Mouse (Mus musculus): Measurements from ENCODE around the gene Uqcrfs1. TPM values are rescaled to one million over a fixed set of nuclear protein-coding genes. Genes with fewer than 3 reads are reported as not detected.

The Uqcrfs1 gene
- total and polyA plus RNA-seq, 2 experiments from 2014 or later, result 1,049 to 1,491 TPM

GRCm38 (mm10) chr13:30523971-30524370, 21.2 kb downstream of the Uqcrfs1 start:
- ATAC-seq (ENCODE audit: insufficient read depth, low read depth) (no peak), DNase-seq (ENCODE audit: low spot score) (peak; percentile 32)
- Histone ChIP-seq H3K4me3 (ENCODE audit: low read depth, low read length) (no peak overlapping the region), H3K9me3 (replicated peaks; ENCODE audit: control insufficient read depth, low read length) (no peaks in the 10 kb centered on the region), H3K27ac (ENCODE audit: low read depth) (no peak overlapping the region), H3K9ac (replicated peaks; ENCODE audit: low read depth, low read length) (no peak overlapping the region), H3K27me3 (ENCODE audit: control insufficient read depth, insufficient read depth, low read length) (no peaks in the 10 kb centered on the region), H3K4me2 (ENCODE audit: low read depth, low read length) (no peak overlapping the region), H3K4me1 (ENCODE audit: control insufficient read depth, insufficient read depth) (no peaks in the 10 kb centered on the region), H3K36me3 (replicated peaks; ENCODE audit: control insufficient read depth, insufficient read depth, low read length) (no peaks in the 10 kb centered on the region)
- WGBS, result 54% methylated on average over 9 of the region's 9 CpGs
- TF ChIP-seq CTCF (IDR thresholded peaks at IDR 0.05; ENCODE audit: low read depth) (no peak), EP300 (IDR thresholded peaks at IDR 0.05; ENCODE audit: low read depth) (no peak)

GRCm38 (mm10) chr13:30523246-30523891, 21.8 kb downstream of the Uqcrfs1 start:
- Histone ChIP-seq H3K36me3 (replicated peaks; ENCODE audit: control insufficient read depth, insufficient read depth, low read length) (no peaks in the 10 kb centered on the region), H3K4me2 (ENCODE audit: low read depth, low read length) (no peak overlapping the region), H3K27me3 (ENCODE audit: control insufficient read depth, insufficient read depth, low read length) (no peaks in the 10 kb centered on the region), H3K4me3 (ENCODE audit: low read depth, low read length) (no peak overlapping the region), H3K27ac (ENCODE audit: low read depth) (no peak overlapping the region), H3K4me1 (ENCODE audit: control insufficient read depth, insufficient read depth) (no peaks in the 10 kb centered on the region), H3K9me3 (replicated peaks; ENCODE audit: control insufficient read depth, low read length) (no peaks in the 10 kb centered on the region), H3K9ac (replicated peaks; ENCODE audit: low read depth, low read length) (no peak overlapping the region)
- 87% methylated on average over 5 of the region's 5 CpGs for WGBS
- ATAC-seq (ENCODE audit: insufficient read depth, low read depth), result no peak
- TF ChIP-seq EP300 (IDR thresholded peaks at IDR 0.05; ENCODE audit: low read depth) (no peak), CTCF (IDR thresholded peaks at IDR 0.05; ENCODE audit: low read depth) (no peak)
- DNase-seq (ENCODE audit: low spot score), result no peak

GRCm38 (mm10) chr13:30521282-30521902, 23.8 kb downstream of the Uqcrfs1 start:
- Histone ChIP-seq H3K9me3 (replicated peaks; ENCODE audit: control insufficient read depth, low read length) (no peaks in the 10 kb centered on the region), H3K4me2 (ENCODE audit: low read depth, low read length) (peak overlapping the region; percentile 60), H3K36me3 (replicated peaks; ENCODE audit: control insufficient read depth, insufficient read depth, low read length) (no peaks in the 10 kb centered on the region), H3K4me1 (ENCODE audit: control insufficient read depth, insufficient read depth) (no peaks in the 10 kb centered on the region), H3K27ac (ENCODE audit: low read depth) (no peak overlapping the region), H3K9ac (replicated peaks; ENCODE audit: low read depth, low read length) (0 out of 2 replicates have a peak overlapping the region, but pooled peaks have one; percentile 29), H3K27me3 (ENCODE audit: control insufficient read depth, insufficient read depth, low read length) (no peaks in the 10 kb centered on the region), H3K4me3 (ENCODE audit: low read depth, low read length) (peak overlapping the region; percentile 34)
- no peak for TF ChIP-seq CTCF (IDR thresholded peaks at IDR 0.05; ENCODE audit: low read depth)
- TF ChIP-seq EP300 (IDR thresholded peaks at IDR 0.05; ENCODE audit: low read depth), result no peak
- DNase-seq (ENCODE audit: low spot score), result no peak
- no peak for ATAC-seq (ENCODE audit: insufficient read depth, low read depth)
- WGBS, result 24% methylated on average over 16 of the region's 16 CpGs

- Histone ChIP-seq H3K9me3 (replicated peaks; ENCODE audit: control insufficient read depth, low read length) (no peaks in the 10 kb centered on the region), H3K4me3 (ENCODE audit: low read depth, low read length) (no peak overlapping the region), H3K36me3 (replicated peaks; ENCODE audit: control insufficient read depth, insufficient read depth, low read length) (no peaks in the 10 kb centered on the region), H3K4me2 (ENCODE audit: low read depth, low read length) (no peak overlapping the region), H3K27me3 (ENCODE audit: control insufficient read depth, insufficient read depth, low read length) (no peaks in the 10 kb centered on the region), H3K27ac (ENCODE audit: low read depth) (no peak overlapping the region), H3K4me1 (ENCODE audit: control insufficient read depth, insufficient read depth) (no peaks in the 10 kb centered on the region), H3K9ac (replicated peaks; ENCODE audit: low read depth, low read length) (no peak overlapping the region)
- no peak for TF ChIP-seq EP300 (IDR thresholded peaks at IDR 0.05; ENCODE audit: low read depth)
- no peak for TF ChIP-seq CTCF (IDR thresholded peaks at IDR 0.05; ENCODE audit: low read depth)
- DNase-seq (ENCODE audit: low spot score), result no peak
- ATAC-seq (ENCODE audit: insufficient read depth, low read depth), result no peak
Measured at GRCm38 (mm10) chr13:30518191-30518590, 27.0 kb downstream of the Uqcrfs1 start.

- Histone ChIP-seq H3K4me2 (ENCODE audit: low read depth, low read length) (no peak overlapping the region), H3K36me3 (replicated peaks; ENCODE audit: control insufficient read depth, insufficient read depth, low read length) (no peaks in the 10 kb centered on the region), H3K27me3 (ENCODE audit: control insufficient read depth, insufficient read depth, low read length) (no peaks in the 10 kb centered on the region), H3K4me3 (ENCODE audit: low read depth, low read length) (no peak overlapping the region), H3K27ac (ENCODE audit: low read depth) (no peak overlapping the region), H3K9me3 (replicated peaks; ENCODE audit: control insufficient read depth, low read length) (no peaks in the 10 kb centered on the region), H3K4me1 (ENCODE audit: control insufficient read depth, insufficient read depth) (no peaks in the 10 kb centered on the region), H3K9ac (replicated peaks; ENCODE audit: low read depth, low read length) (no peak overlapping the region)
- WGBS, result 85% methylated on average over 4 of the region's 4 CpGs
- ATAC-seq (ENCODE audit: insufficient read depth, low read depth), result no peak
- TF ChIP-seq CTCF (IDR thresholded peaks at IDR 0.05; ENCODE audit: low read depth) (no peak), EP300 (IDR thresholded peaks at IDR 0.05; ENCODE audit: low read depth) (no peak)
- DNase-seq (ENCODE audit: low spot score), result no peak
Measured at GRCm38 (mm10) chr13:30507651-30508050, 37.5 kb downstream of the Uqcrfs1 start.
